Mouse (Mus musculus) hindbrain, embryonic 10.5 days (tissue): Measurements from ENCODE around the gene Lrch1. TPM values are rescaled to one million over a fixed set of nuclear protein-coding genes. Genes with fewer than 3 reads are reported as not detected.

Source experiments
- DNase-seq: peaks from one replicate; pipeline ENCODE4 v3.0.0-alpha.2; 2017; ENCODE audit warnings: low spot score
- H3K27ac ChIP-seq: fragments of 300-500 bp; sonication (generic); 2 replicates; pipeline ENCODE4 v1.5.1; 2016; ENCODE audit warnings: mild to moderate bottlenecking, moderate library complexity
- H3K27me3 ChIP-seq: fragments of 300-500 bp; sonication (generic); 2 replicates; pipeline ENCODE4 v1.6.1; 2016; ENCODE audit warnings: mild to moderate bottlenecking; ENCODE audit not compliant: poor library complexity, insufficient read depth, severe bottlenecking
- H3K36me3 ChIP-seq: fragments of 300-500 bp; sonication (generic); 2 replicates; pipeline ENCODE4 v1.6.1; 2016; ENCODE audit warnings: mild to moderate bottlenecking, moderate library complexity
- H3K4me1 ChIP-seq: fragments of 300-500 bp; sonication (generic); replicated peaks from 2 replicates; pipeline ENCODE4 v1.6.1; 2016; ENCODE audit warnings: mild to moderate bottlenecking
- H3K4me3 ChIP-seq: fragments of 300-500 bp; sonication (generic); 2 replicates; pipeline ENCODE4 v1.5.1; 2016; ENCODE audit warnings: mild to moderate bottlenecking, moderate library complexity
- H3K9me3 ChIP-seq: fragments of 300-500 bp; sonication (generic); 2 replicates; pipeline ENCODE4 v1.6.1; 2016; ENCODE audit warnings: mild to moderate bottlenecking, moderate library complexity
- WGBS: fragments of 180-500 bp; shearing (Covaris S2); methylation state at CpG from one replicate; pipeline ENCODE4 v1.1.7; 2016; 5-methylcytosine and 5-hydroxymethylcytosine counted together
- polyA plus RNA-seq: library from polyadenylated mRNA; unstranded; fragments of >200 nt; fragmentation: Nextera tagmentation; extraction: Ambion mirVana; gene quantifications from 2 replicates; pipeline ENCODE4 v1.2.1, GENCODE M21; 2016

The Lrch1 gene
- polyA plus RNA-seq, 1 experiment from 2014 or later = 8.2 TPM

DNA sequence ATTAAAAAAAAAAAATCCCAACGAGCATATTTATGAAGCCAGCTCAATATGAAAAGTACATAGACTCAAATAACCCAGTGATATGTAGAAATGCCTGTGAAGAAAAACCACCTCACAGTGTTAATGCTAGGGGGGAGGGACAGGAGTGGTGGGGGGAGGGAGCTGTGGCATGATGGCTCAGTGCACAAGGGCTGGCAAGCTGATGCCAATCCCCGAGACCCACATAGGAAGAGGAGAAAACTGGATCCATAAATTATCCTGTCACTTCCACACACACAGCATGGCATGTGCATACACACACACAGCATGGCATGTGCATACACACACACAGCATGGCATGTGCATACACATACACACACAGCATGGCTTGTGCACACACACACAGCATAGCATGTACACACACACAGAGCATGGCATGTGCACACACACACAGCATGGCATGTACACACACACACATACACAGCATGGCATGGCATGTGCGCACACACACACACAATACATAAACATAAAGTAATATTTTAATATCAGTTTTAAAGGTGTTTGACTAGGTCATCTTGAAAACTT lies 54.5 kb downstream of the Lrch1 start:
- WGBS = 90% methylated on average over 3 of the region's 3 CpGs
- Histone ChIP-seq H3K36me3 (no peaks in the 10 kb centered on the region), H3K27ac (no peak overlapping the region), H3K27me3 (no peaks in the 10 kb centered on the region), H3K9me3 (no peaks in the 10 kb centered on the region), H3K4me3 (no peak overlapping the region), H3K4me1 (no peaks in the 10 kb centered on the region)
- DNase-seq = no peak

DNA sequence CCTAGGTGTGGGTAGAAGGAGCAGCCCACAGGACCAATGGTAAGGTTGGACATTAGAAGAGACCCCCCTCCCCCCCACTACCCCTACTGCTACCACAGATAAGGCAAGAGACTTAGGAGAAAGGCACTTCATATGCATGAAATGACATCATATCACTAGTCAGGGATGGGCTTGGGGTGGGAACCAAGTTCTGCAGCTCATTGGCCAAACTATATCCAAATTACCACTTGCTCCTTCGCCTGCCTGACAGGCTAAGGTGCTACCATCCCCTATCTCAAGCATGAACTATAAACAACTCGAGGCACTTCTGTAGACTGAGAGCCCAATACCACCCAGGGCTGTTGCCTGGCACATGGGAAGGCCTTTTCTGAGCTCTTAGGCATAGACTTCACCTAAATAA lies 58.4 kb downstream of the Lrch1 start:
- peaks cover 7% of the 10 kb centered on the region; the same call in 1 of the 2 replicates for H3K4me1 ChIP-seq
- 91% methylated on average over 2 of the region's 2 CpGs for WGBS

DNA sequence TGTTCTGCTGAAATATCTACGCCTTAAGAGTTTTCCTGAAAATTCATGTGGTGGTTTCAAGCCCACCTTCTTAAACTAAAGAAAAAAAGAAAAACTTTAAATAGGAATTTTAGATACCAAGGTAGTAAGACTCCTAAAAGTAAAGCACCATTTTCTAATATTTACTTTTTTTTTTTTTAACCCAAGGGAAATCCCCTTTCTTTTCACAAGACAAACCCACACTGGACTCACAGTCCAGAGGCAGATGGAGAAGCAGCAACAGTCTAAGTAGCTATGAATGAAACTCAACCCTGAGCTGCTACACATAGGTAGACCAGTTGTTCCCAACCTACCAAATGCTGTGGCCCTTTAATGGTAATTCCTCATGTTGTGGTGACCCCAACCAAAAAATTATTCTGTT lies 59.6 kb downstream of the Lrch1 start:
- no peaks in the 10 kb centered on the region for H3K9me3 ChIP-seq
- DNase-seq = no peak
- no peaks in the 10 kb centered on the region for H3K27me3 ChIP-seq
- WGBS = 89% methylated on average over 1 of the region's 1 CpGs
- H3K4me3 ChIP-seq = no peak overlapping the region
- H3K4me1 ChIP-seq = peaks cover 16% of the 10 kb centered on the region
- no peak overlapping the region for H3K27ac ChIP-seq
- H3K36me3 ChIP-seq = no peaks in the 10 kb centered on the region

More for the DNA sequence above, 58.4 kb downstream of the Lrch1 start:
- Histone ChIP-seq H3K27ac (no peak overlapping the region), H3K9me3 (no peaks in the 10 kb centered on the region), H3K36me3 (no peaks in the 10 kb centered on the region), H3K27me3 (no peaks in the 10 kb centered on the region), H3K4me3 (no peak overlapping the region)
- DNase-seq = no peak

DNA sequence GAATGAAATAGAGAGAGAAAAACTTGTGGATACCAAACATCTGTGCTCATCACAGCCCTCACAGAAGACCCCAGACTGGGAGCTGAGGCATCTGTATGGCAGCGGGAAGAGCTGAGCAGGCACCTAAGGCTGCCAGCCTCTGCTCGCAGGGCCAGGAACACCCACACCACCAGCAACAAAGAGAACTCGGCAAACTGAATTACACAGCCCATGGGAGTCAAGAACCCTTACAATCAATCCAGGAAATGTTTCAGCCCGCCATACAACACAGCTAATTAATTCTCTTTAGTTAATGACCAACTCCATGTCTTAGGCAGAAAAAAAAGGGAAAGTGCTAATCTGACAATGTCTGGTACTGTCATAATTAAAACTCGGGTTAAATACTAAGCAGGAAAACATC lies 61.2 kb downstream of the Lrch1 start:
- DNase-seq = no peak
- Histone ChIP-seq H3K27me3 (no peaks in the 10 kb centered on the region), H3K36me3 (no peaks in the 10 kb centered on the region), H3K4me3 (no peak overlapping the region), H3K27ac (no peak overlapping the region), H3K9me3 (no peaks in the 10 kb centered on the region), H3K4me1 (peaks cover 26% of the 10 kb centered on the region)
- WGBS = 71% methylated on average over 5 of the region's 5 CpGs

DNA sequence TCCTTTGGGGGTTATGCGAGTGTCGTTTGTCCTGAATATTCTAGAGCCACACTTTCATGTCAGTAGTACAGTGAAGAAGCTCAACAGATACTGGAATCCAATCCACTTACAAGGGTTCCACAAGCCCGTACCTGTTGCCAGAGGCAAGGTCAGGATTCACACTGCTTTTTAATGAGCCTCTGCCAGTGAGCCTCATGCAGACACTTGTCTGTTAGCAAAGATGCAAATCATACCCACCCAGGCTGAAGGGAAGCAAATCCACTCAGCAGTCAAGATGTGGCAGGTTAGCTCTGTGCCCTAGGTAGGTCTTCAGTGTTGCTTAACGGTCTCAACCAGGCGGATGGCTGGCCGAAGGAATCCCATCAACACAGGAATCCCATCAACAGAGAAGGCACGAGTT lies 62.8 kb downstream of the Lrch1 start:
- no peaks in the 10 kb centered on the region for H3K9me3 ChIP-seq
- DNase-seq = no peak
- peaks cover 26% of the 10 kb centered on the region for H3K4me1 ChIP-seq
- H3K27me3 ChIP-seq = no peaks in the 10 kb centered on the region
- no peaks in the 10 kb centered on the region for H3K36me3 ChIP-seq
- WGBS = 82% methylated on average over 7 of the region's 7 CpGs
- H3K27ac ChIP-seq = no peak overlapping the region
- no peak overlapping the region for H3K4me3 ChIP-seq

DNA sequence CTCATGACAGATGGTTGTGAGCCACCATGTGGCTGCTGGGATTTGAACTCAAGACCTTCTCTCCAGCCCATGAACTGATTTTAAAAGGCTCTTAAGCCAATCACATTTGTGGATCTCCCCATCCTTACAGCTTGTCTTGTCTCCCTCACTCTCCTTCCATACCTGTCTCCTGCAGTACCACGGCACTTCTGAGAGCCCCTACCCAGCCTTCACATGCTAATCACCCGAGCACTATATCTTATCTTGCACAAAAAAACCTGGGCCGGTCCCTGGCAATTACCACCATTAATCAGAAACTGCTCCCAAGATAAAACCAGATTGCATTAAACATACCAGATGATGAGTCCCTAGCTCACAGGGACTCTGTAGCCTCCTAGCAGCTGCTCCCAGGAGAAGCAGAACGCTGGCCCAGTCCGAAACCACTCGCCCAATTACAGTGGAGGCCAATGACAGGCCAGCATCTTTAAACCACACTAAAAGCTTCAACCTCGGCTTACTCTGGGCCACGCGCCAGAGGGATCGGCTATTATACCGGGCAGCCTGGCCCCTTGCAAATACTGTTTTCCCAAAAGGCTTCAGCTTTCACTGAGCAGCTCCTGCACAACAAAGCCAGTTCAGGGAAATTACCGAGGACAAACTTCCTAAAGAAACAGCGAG lies 63.5 kb downstream of the Lrch1 start:
- Histone ChIP-seq H3K27ac (no peak overlapping the region), H3K4me3 (no peak overlapping the region), H3K27me3 (no peaks in the 10 kb centered on the region), H3K4me1 (peaks cover 26% of the 10 kb centered on the region), H3K36me3 (no peaks in the 10 kb centered on the region), H3K9me3 (no peaks in the 10 kb centered on the region)
- WGBS = 43% methylated on average over 13 of the region's 13 CpGs
- DNase-seq = peak; percentile 18

DNA sequence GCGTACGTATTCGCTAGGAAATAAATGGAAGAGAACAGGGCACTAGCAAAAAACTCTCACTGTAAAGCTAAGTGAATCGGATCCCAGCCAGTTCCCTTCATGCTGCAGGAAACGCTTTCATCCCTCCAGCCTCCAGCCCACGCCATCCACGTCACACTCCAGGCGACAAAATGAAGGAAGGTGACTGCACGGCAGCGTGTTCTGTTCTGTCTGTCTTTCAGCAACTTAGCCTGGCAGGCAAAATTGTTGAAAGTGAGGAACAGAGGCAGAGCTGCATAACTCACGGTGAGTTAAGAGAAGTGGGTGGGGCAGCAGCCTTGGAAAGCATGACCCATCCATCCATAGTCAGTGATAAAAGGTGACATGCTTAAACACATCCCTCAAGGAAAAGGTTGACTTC lies 64.5 kb downstream of the Lrch1 start:
- Histone ChIP-seq H3K9me3 (no peaks in the 10 kb centered on the region), H3K27me3 (no peaks in the 10 kb centered on the region), H3K36me3 (no peaks in the 10 kb centered on the region), H3K4me1 (peaks cover 26% of the 10 kb centered on the region), H3K27ac (no peak overlapping the region), H3K4me3 (no peak overlapping the region)
- WGBS = 74% methylated on average over 11 of the region's 11 CpGs
- DNase-seq = no peak

DNA sequence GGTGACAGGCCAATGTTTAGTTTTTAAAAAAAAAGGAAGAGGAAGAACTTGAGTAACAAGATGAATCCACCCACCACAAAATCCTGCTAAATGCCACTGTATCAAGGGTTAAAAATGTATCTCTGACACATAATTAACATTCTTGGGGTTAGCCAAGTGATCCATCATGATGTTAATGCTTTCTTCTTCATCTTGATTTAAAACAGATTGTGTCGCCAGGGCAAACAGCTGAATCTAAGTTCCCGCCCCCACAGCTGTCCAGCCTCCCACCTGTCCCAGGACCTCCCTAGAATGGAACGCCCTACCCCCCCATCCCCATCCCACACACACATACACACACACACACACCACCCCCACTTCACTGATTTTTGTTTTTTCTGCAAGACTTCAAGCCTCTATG lies 64.9 kb downstream of the Lrch1 start:
- Histone ChIP-seq H3K4me1 (peaks cover 26% of the 10 kb centered on the region), H3K4me3 (no peak overlapping the region), H3K27ac (no peak overlapping the region), H3K36me3 (no peaks in the 10 kb centered on the region), H3K9me3 (no peaks in the 10 kb centered on the region), H3K27me3 (no peaks in the 10 kb centered on the region)
- no peak for DNase-seq
- WGBS = 63% methylated on average over 3 of the region's 3 CpGs

DNA sequence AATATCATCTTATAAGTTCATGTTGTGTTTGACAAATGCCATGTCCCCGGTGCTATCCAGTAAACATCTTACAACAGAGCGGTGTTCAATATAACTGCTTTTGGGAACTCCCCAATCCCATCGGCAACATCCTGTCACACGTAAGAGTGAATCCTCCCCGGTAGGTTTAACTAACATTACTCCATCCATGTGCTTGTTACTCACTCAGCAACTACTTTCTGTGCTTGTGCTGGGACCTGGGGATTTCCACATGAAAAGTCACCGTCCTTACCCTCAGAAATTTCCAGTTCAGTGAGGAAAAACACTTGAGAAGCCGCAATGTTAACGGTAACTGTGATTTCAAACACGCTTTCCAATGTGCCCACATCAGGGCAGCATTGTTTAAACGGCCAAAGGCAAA lies 66.8 kb downstream of the Lrch1 start:
- H3K27me3 ChIP-seq = no peaks in the 10 kb centered on the region
- peaks cover 24% of the 10 kb centered on the region for H3K4me1 ChIP-seq
- H3K9me3 ChIP-seq = no peaks in the 10 kb centered on the region
- H3K36me3 ChIP-seq = no peaks in the 10 kb centered on the region
- H3K27ac ChIP-seq = no peak overlapping the region
- H3K4me3 ChIP-seq = no peak overlapping the region
- 93% methylated on average over 10 of the region's 10 CpGs for WGBS
- DNase-seq = no peak

DNA sequence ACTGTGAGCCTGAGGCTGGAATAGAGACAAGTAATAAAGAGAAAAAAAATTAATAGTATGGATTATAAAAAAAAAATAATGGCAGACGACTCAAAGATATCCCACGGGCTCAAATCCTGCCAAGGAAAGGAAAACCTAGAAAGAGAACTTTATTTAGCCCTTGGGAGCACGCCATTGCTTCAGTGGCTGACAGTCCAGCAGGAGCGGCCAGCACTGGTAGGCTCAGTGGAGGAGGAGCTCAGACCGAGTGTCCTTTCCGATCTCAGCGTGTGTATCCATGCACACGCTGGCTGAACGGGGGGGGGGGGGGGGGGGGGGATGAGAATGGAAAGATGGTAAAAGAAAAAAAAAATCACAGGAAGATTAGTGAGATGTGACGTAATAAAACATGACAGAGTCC lies 68.2 kb downstream of the Lrch1 start:
- H3K4me1 ChIP-seq = peaks cover 21% of the 10 kb centered on the region
- H3K9me3 ChIP-seq = no peaks in the 10 kb centered on the region
- no peak overlapping the region for H3K4me3 ChIP-seq
- DNase-seq = no peak
- WGBS = 84% methylated on average over 10 of the region's 10 CpGs
- no peaks in the 10 kb centered on the region for H3K36me3 ChIP-seq
- no peaks in the 10 kb centered on the region for H3K27me3 ChIP-seq
- no peak overlapping the region for H3K27ac ChIP-seq

DNA sequence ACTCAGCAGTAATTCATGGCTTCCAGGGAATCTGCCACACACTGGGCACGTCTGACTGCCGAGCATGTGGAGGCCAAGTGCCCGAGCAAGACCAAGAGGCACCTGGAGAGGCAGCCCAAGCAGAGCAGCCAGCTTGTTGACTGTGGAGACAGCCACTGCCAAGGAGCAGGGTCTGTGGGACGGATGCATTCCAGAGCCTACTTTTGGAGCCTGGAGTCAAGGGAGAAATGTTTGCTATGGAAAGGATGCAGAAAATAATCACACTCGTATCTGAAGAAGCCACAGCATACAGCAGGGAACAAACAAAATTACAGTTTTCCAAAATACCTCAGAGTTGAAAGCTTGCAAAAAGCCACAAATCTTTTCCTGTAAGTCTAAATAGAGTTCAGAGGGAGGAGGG lies 70.4 kb downstream of the Lrch1 start:
- Histone ChIP-seq H3K27ac (no peak overlapping the region), H3K9me3 (no peaks in the 10 kb centered on the region), H3K4me1 (peaks cover 3% of the 10 kb centered on the region; the same call in 1 of the 2 replicates), H3K4me3 (no peak overlapping the region), H3K36me3 (no peaks in the 10 kb centered on the region), H3K27me3 (no peaks in the 10 kb centered on the region)
- whole genome bisulfite sequencing = 82% methylated on average over 5 of the region's 5 CpGs
- DNase-seq = no peak

DNA sequence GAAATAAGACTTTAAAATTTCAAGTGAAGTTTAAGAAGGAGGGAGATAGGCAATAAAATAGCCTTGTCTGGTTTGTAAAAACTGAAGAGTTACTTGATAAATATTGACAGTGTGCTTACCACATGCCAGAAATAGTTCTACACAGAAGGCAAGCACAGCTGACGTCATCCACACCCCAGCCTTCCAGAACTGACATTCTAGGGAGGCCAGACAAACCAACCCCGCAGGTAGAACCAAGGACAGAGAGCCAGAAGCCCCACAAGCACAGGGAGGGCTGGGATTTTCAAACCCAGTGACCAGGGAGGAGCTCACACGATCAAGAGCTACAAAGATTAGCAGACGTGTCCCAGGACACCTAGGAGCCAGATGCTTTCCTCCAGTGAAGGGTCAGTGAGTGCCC lies 76.5 kb downstream of the Lrch1 start:
- H3K27ac ChIP-seq = no peak overlapping the region
- WGBS = 66% methylated on average over 4 of the region's 4 CpGs
- H3K36me3 ChIP-seq = no peaks in the 10 kb centered on the region
- H3K9me3 ChIP-seq = no peaks in the 10 kb centered on the region
- no peak overlapping the region for H3K4me3 ChIP-seq
- DNase-seq = no peak
- no peaks in the 10 kb centered on the region for H3K27me3 ChIP-seq
- H3K4me1 ChIP-seq = peaks cover 29% of the 10 kb centered on the region

DNA sequence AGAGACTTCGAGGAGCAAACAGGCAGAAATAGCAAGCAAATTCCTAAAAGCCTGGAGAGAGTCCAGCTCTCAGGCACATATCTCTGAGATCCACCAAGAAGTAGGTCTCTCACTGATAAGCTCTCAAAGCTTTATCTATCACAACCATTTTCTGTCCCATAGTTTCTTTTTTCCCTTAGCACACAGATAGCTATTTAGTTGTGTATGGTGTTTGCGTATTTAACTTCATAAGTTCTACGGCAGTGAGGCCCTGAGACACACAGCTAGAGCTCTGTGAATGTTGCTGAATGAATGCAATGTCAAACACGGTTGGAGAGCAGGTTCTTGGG lies 78.8 kb downstream of the Lrch1 start:
- DNase-seq = no peak
- no peaks in the 10 kb centered on the region for H3K9me3 ChIP-seq
- no peaks in the 10 kb centered on the region for H3K36me3 ChIP-seq
- H3K27ac ChIP-seq = no peak overlapping the region
- H3K27me3 ChIP-seq = no peaks in the 10 kb centered on the region
- H3K4me1 ChIP-seq = peaks cover 43% of the 10 kb centered on the region
- H3K4me3 ChIP-seq = no peak overlapping the region
- WGBS = 88% methylated on average over 4 of the region's 4 CpGs
